Mouse (Mus musculus) adrenal gland, adult (tissue): ENCODE data around the gene 1700113H08Rik.

ENCODE experiments used
- DNase-seq, 2 experiments: peaks; one replicate each; pipeline ENCODE4 v3.0.0; 2022 to 2023; ENCODE audit warnings: low spot score in 1 of 2; ENCODE audit not compliant: inconsistent age in 2 of 2

Gene 1700113H08Rik

DNA sequence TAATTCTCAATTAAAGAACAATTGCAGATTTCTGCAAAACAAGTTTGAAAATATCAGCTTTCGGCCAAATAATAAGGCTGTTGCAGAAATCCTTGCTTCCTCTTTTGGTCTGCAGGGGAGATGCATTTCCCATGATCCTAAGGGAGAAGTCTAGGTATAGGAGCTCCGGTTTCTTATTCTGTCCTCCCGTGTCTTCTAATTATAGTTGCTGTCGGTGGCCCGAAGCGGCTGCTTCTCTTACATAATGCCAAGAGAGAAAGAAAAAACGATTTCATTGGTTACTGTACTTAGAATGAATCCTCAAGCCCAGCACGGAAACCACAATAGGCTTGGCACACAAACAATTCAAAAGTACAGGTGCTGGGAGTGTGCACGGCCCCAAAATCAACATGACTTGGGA, 101.9 kb downstream of the 1700113H08Rik start:
- no peak for DNase-seq

GRCm38 (mm10) chr10:87196123-87196756, 138.4 kb downstream of the 1700113H08Rik start:
- no peak for DNase-seq

DNA sequence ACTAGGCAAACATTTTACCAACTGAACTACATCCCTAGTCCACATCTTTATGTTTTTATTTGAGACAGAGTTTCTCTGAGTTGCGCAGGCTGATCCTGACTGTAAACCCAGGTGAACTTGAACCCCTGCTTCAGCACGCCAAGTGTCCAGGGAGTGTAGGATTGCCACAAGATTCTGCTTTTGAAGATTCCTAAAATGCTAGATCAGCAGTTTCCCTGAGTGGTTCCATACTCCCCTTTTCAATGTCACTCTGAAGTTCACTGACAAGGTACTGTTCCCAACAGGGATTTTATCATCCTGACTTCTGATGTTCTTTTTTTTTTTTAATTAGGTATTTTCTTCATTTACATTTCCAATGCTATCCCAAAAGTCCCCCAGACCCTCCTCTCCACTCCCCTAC, 140.9 kb downstream of the 1700113H08Rik start:
- no peak for DNase-seq

DNA sequence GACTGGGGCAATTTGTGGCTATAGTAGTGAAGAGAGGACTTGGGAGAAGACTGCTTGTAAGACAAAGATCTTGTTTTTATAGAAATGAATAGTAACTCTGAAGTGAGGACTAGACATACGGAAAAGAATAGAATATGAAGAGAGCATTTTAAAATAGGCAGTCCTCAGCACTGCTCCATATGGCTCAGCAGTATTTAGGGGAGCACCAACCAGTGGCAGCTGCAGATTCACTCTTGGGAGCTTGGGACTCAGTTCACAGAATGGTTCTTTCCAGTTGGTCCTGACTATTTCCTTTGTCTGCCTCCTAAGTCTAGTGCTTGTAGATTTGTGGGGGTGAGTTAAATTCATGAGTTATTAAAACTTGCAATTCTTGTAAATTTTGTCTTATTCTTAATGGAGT, 151.6 kb downstream of the 1700113H08Rik start:
- DNase-seq: no peak

DNA sequence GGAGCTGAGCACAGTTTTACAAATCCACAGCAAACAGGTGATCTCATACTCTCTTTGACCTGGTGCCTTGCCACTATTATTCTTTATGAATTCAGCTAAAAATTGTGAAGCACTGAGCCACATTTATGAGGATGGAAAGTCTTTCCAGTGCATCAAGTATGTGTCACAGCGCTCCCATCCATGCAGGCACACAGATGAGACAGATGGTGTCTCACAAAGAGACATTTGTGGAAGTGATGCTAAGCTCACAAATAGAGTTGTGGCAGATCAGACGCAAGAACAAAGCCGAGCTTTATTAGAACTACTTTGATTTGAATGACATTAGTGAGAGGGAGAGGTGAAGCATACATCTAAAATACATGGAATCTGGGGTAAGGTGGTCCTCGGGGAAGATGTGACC, 153.2 kb downstream of the 1700113H08Rik start:
- no peak for DNase-seq

DNA sequence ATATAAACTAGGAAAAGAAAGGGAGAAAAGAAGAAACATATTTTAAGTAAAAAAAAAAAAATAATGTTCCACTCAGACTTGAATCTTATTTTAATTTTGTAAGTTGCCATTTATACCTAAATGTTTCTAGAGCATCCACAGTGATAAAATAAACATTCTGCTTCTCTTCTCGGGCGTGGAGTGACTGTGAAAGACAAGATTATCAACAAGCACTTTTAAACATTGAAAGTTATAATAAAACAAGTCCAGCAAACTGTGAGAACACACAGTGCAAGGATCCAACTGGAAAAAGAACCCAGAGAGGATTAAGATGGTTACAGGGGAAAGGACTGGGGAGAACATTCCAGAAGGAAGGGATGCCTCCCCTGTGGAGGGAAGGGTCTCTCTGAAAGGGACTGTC, 155.0 kb downstream of the 1700113H08Rik start:
- DNase-seq: no peak

GRCm38 (mm10) chr10:87230071-87230910, 172.4 kb downstream of the 1700113H08Rik start:
- DNase-seq: no peak

- no peak for DNase-seq
Observed at GRCm38 (mm10) chr10:87239332-87240008, 181.6 kb downstream of the 1700113H08Rik start.

- no peak for DNase-seq
Observed at GRCm38 (mm10) chr10:87271724-87272123, 213.9 kb downstream of the 1700113H08Rik start.

DNA sequence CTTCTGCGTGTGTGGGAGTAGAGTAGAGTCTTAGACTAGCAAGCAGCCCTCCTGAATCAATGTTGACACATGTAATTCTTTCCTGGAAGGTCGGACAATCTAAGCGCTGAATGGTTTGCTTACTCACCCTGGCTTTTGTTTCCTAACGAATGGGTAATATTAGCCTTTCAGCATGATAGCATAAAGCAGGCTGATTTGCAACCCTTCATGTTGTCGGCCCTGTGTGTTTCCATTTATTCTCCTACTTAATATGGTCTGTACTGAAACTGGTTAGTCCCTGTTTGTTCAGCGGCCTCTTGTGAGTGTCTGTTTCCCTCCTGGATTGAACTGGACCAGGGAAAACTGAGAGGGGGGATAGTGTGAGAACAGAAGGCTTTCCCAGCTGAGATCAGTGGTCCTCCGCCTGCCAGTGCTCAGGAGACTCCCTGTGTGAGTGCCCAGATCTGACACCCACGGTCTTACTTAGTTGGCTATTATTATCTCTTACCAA, 214.3 kb downstream of the 1700113H08Rik start:
- no peak for DNase-seq

DNA sequence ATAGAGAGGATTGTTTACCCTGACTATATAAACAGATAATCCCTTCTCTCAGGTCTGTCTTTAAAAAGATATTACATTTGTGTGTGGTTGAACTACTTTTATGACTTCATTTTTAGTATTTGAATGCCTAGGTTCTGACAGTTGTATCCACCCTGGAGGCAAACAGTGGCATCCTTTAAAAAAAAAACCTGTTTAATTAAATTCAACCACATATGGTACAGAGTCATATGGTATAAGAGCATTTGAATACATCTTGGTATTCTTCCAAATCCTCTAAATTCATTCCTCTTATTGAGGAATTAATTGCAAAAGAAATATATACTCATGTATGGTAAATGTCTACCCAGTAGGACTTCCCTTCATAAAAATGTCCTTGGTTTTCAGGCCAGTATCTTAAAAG, 217.2 kb downstream of the 1700113H08Rik start:
- DNase-seq: no peak
